Mouse (Mus musculus) erythroblast, adult 5-6 weeks (primary cell): ENCODE measurements around the gene Ankrd13a. TPM values are rescaled to one million over a fixed set of nuclear protein-coding genes. Genes with fewer than 3 reads are reported as not detected.

Experiments
- ATAC-seq: replicated peaks from 2 replicates; pipeline ENCODE4 v1.8.0; 2016; ENCODE audit warnings: moderate number of reproducible peaks, mild to moderate bottlenecking, moderate TSS enrichment, inconsistent platforms; ENCODE audit not compliant: poor library complexity, low FRiP score, severe bottlenecking
- total RNA-seq, 2 experiments: library from RNA; stranded (forward) in 1 of 2; stranded (reverse) in 1 of 2; fragments of 150-400 nt in 1 of 2; fragments of 200-764, 138-1000 nt in 1 of 2; gene quantifications; 2 replicates each; pipeline versions ENCODE4 v1.2.3 to v1.2.4; 2015 to 2017; ENCODE audit warnings: low replicate concordance in 2 of 2

Gene Ankrd13a
- total RNA-seq, 2 experiments from 2014 or later: 81.3 to 83.4 TPM

DNA sequence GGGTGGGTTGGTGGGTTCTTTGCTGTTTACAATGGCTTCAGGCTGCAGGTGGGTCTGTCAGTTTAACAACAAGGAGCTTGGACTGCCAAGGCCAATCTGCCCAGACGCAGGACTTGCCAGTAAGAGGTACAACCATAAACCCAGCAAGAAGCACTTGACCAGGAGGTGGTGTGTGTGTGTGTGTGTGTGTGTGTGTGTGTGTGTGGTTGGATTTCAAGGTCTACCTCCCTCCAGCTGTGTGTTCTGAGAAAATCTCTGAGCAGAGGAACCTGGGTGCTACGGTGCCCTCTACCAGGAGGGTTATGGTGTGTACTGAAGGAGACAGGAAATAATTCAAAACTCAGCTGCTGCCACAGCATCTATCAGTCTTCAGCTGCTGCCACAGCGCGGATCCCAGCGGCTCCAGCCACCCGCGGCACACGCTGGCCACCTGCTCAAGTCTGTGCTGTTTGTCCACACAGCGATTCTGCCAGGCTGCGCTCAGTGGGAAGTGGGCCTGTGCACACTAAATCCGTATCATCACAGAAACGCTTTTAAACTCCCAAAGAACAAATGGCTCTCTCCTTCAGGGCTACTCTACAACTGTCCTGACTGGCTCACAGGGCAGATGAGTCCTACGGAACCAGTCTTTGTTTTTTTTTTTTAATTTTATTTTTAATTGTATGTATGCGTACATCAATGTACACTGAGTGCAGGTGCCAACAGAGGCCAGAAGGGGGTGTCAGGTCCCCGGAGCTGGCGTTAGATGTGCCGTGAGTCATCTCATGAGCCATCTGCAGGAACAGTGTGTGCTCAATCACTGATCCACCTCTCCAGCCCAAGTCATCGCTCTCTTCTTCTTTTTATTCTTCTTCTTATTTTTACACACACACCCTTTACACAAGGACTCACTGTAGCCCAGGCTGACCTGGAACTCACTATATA lies 9.4 kb upstream of the Ankrd13a start:
- no peak for ATAC-seq

DNA sequence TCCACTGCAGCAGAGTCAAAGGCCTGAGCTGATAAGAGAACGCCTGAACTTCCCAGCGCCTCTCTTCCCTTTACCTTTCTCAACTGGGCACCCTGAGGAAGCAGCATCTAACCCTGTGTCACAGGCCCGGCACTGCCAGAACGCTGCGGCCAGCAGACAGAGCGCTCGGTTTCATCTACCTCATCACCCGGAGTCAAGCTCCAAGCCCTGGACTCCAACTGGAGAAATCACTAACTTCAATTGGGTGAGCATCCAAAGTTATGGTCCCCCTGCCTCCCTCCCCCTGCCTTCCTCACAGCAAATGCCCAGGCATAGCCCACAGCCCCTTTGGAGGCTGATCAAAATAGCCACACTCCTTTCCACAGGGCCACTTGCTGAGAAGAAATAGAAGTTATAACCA lies 7.8 kb upstream of the Ankrd13a start:
- no peak for ATAC-seq

DNA sequence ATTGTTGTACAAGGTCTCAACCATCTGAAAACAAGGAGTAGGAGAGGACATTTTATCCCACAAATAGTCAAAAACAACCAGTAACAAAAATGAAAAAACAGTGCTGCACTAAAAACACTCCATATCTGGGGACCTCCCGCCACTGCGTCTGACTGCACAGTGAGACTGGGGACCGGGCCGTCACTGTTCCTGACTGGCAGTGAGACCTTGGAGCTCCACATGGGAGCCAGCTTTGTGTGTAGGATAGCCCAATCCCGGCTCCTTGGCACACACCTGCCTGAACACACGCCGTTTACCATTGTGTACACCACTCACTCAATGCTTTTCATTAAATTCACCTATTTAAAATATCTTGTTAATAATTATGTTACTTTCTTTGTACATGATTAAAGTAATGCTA lies 7.3 kb upstream of the Ankrd13a start:
- ATAC-seq: no peak

GRCm38 (mm10) chr5:114769786-114770185 lies 4.7 kb upstream of the Ankrd13a start:
- no peak for ATAC-seq

DNA sequence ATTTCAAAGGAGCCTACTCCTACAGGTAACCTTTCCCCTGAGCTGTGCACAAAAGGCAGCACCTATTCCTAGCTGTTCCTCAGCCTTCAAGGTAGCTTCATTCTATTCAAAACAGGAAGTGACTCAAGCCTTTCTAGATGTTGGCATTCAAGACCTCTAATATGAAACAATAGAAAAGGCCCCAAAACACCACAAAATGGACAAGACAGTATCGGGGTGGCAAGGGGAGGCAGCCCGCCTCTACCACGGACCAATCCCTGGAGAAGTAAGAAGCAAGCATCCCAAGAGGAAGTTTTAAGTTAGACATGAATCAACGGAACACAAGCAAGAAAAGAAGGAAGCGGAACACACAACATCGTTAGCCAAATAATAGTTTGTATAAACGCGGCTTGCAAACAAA lies 2.7 kb upstream of the Ankrd13a start:
- no peak for ATAC-seq

GRCm38 (mm10) chr5:114772456-114773203 lies 1.8 kb upstream of the Ankrd13a start:
- ATAC-seq: 0 out of 2 replicates have a peak, but pooled peaks have one; percentile 20

DNA sequence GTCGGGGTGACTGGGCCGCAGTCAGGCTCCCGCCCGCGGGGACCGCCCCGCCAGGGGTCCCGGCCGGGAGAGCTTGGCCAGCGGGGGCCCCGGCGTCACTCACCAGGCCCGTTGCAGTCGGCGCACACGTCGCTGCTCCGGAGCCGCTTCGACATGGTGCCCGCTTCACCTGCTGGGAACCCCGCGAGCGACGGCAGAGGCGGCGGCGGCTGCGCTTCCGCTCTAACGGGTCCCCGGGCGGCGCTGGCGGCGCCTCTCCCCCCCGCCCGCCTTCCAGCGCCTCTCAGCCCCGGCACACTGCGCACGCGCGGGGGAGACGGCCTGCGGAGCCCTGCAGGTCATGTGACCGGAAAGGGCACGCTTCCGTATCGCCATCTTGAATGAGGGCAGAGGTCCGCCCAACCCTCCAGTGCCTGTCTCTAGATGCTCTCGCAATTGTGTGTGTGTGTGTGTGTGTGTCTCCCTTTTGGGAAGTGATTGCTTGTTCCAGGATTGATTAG lies 1.2 kb upstream of the Ankrd13a start:
- ATAC-seq: peak; percentile 76

DNA sequence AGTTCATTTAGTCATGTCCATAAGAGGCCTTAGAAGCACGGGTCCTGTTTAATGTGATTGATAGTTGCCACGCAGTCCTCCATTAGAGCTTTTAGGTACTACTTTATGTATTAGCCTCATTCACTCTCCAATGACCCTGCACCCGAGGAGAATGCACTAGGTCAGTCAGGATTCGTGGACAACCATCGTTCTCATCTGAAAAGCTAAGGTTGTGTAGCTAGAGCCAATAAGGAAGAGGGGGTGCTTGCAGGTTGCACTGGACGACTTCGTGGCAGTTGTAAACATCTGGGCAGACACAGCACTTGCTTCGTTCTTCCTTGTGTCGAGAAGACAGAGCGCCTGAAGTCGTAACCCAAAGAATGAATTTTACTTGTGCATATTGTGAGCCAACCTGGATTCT lies 697 bp upstream of the Ankrd13a start:
- 0 out of 2 replicates have a peak, but pooled peaks have one; percentile 7 for ATAC-seq

GRCm38 (mm10) chr5:114775056-114775979 lies 841 bp downstream of the Ankrd13a start, which contains the start of gene Git2:
Git2 (minus strand) TSS chr5:114775517.
- ATAC-seq: no peak

DNA sequence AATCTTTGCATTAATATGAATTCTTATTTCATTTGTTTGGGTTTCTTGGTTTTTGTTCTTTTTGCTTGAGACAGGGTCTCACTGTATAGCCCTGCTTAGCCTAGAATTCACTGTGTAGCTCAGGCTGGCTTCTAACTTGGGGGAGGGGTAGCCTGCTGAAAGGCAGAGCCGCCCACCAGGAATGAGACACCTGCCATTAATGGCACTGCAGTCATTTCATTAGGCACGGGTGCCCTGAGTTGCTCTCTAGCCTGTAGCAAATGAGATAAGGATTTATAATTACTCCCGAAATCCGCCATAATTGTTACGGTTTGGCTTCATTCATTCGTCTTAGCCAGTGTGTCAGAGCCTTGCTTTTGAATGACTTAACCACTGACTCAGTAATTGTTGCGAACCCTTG lies 1.7 kb downstream of the Ankrd13a start:
- ATAC-seq: no peak

- no peak for ATAC-seq
Observed at GRCm38 (mm10) chr5:114779956-114780489, 5.5 kb downstream of the Ankrd13a start.

DNA sequence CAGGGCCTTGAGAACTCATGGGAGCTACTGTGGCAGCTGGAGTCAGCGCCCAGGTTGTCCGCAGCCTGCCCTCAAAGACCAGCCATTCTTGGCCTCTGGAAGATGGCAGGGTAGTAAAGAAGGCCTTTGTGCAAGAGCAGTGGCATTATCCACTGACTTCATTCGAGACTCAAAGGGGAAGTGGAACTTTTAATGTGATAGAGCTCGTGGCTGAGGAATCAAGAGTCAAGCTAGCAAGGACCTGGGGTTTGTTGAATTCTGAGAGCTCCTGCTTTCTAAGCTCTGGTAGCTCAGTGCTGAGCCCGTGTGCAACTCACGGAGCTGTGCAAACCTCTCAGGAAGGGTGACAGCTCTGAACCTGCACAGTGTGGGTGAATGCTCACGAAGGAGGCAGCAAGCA lies 6.4 kb downstream of the Ankrd13a start:
- no peak for ATAC-seq

GRCm38 (mm10) chr5:114782991-114783390 lies 8.5 kb downstream of the Ankrd13a start:
- ATAC-seq: no peak

DNA sequence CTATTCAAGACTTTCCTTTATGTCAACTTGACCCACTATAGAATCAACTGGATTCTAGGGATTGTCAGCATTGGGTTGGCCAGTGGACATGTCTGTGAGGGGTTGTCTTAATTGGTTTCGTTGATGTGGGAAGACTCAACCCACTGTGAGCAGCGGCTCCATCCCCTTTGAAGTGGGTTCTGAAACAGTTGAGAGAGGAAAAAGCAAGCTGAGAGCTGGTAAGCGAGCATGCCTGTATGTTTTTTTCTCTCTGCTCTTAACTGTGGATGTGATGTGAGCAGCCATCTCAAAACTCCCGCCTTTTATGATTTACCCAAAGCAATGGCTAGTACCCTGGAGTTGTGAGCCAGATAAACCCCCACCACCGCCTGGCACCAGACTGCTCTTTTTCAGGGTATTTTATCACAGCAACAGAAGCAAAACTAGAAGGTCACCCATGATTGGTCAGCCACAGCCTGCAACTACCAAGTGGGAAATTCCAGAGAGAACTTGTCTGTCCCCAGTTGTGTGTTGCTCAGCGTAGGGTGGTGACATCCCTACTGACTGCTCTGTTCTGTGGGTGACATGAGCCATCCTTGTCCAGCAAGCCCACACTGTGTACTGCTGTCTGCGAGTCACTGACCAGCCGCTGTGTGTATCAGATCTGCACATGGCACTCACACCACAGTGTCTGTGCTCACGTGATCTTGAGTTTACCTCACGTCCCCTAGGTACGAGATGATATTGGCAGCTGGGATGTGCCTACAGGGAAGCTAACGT lies 9.1 kb downstream of the Ankrd13a start:
- peak; percentile 40 for ATAC-seq

GRCm38 (mm10) chr5:114784622-114785165 lies 10.2 kb downstream of the Ankrd13a start:
- ATAC-seq: no peak

GRCm38 (mm10) chr5:114785196-114785595 lies 10.7 kb downstream of the Ankrd13a start:
- no peak for ATAC-seq

GRCm38 (mm10) chr5:114793317-114793716 lies 18.8 kb downstream of the Ankrd13a start:
- no peak for ATAC-seq

DNA sequence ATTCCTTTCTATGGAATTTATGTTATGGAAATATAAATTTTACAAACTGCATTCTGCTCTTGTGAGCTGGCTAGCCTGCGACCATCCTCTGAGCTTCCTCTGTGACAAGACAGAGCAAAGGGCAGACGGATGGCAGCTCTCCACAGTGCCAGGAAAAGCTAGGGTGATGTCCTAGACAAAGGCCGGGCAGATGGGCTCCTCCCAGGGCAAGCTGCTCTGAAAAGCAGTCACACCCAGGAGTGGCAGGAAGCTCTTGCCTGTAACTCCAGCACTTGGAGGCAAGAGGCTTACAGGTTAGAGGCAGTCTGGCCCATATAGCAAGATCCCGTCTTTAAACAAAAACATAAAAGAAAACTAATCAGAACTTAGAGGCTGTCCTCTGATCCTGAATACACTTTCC lies 20.1 kb downstream of the Ankrd13a start:
- no peak for ATAC-seq
